In genomic region chr5:111509014-111509561, GRCm38 (mm10) we compare ENCODE assay signal across 8 mouse cellular contexts.
DNase-seq lines count a peak whose midpoint lies in the region; ATAC-seq and TF ChIP-seq lines count a peak whose summit lies in the region.

No protein-coding gene starts in this region.

- H3K4me3 ChIP-seq in forebrain, postnatal 0 days (ENCODE audit: low read depth, low read length) = no peak overlapping the region
- H3K4me3 ChIP-seq in intestine, embryonic 16.5 days (ENCODE audit: low read length) = peak overlapping the region; percentile 37
- H3K4me3 ChIP-seq in neural tube, embryonic 13.5 days = no peak overlapping the region; the same call in 1 of the 2 replicates

- no peaks in the 10 kb centered on the region for H3K27me3 ChIP-seq in forebrain, postnatal 0 days (ENCODE audit: insufficient read depth, low read length)
- H3K27me3 ChIP-seq in intestine, embryonic 16.5 days (replicated peaks; ENCODE audit: control insufficient read depth, insufficient read depth, low read length) = no peaks in the 10 kb centered on the region
- H3K27me3 ChIP-seq in neural tube, embryonic 13.5 days = peaks cover 35% of the 10 kb centered on the region

- peak overlapping the region; percentile 31 for H3K4me2 ChIP-seq in forebrain, postnatal 0 days (ENCODE audit: low read depth)
- peak overlapping the region; percentile 60 for H3K4me2 ChIP-seq in intestine, embryonic 16.5 days (ENCODE audit: low read depth, low read length)
- peak overlapping the region; percentile 37 for H3K4me2 ChIP-seq in neural tube, embryonic 13.5 days

- peak; percentile 32; the same call in 1 of the 2 replicates for ATAC-seq in forebrain, postnatal 0 days
- ATAC-seq in intestine, embryonic 16.5 days = peak; percentile 76
- ATAC-seq in neural tube, embryonic 13.5 days (ENCODE audit: low read depth) = peak; percentile 36; the same call in 1 of the 2 replicates

- no peaks in the 10 kb centered on the region for H3K9me3 ChIP-seq in forebrain, postnatal 0 days (ENCODE audit: low read length)
- no peaks in the 10 kb centered on the region for H3K9me3 ChIP-seq in intestine, embryonic 16.5 days (ENCODE audit: control insufficient read depth, low read length)
- H3K9me3 ChIP-seq in neural tube, embryonic 13.5 days = no peaks in the 10 kb centered on the region

- H3K9ac ChIP-seq in forebrain, postnatal 0 days = no peak overlapping the region
- peak overlapping the region; percentile 50 for H3K9ac ChIP-seq in intestine, embryonic 16.5 days (ENCODE audit: low read depth, low read length)
- no peak overlapping the region for H3K9ac ChIP-seq in neural tube, embryonic 13.5 days

- TF ChIP-seq CTCF in forebrain, postnatal 0 days (IDR thresholded peaks at IDR 0.05; ENCODE audit: low read depth) = no peak

- peaks cover 11% of the 10 kb centered on the region; the same call in 1 of the 2 replicates for H3K4me1 ChIP-seq in forebrain, postnatal 0 days (ENCODE audit: insufficient read depth)
- peaks cover 30% of the 10 kb centered on the region for H3K4me1 ChIP-seq in intestine, embryonic 16.5 days (ENCODE audit: control insufficient read depth, insufficient read depth, low read length)
- peaks cover 61% of the 10 kb centered on the region for H3K4me1 ChIP-seq in neural tube, embryonic 13.5 days (replicated peaks)

- intact Hi-C loops in left cerebral cortex, postnatal 36 days (cut with DNase I) = no loop called here

- 7% methylated on average over 20 of the region's 21 CpGs for WGBS in forebrain, postnatal 0 days
- WGBS in intestine, embryonic 16.5 days = 3% methylated on average over 19 of the region's 21 CpGs
- WGBS in neural tube, embryonic 13.5 days = 2% methylated on average over 21 of the region's 21 CpGs

- no peaks in the 10 kb centered on the region for H3K36me3 ChIP-seq in forebrain, postnatal 0 days (ENCODE audit: insufficient read depth)
- H3K36me3 ChIP-seq in intestine, embryonic 16.5 days (ENCODE audit: control insufficient read depth, insufficient read depth, low read length) = no peaks in the 10 kb centered on the region
- H3K36me3 ChIP-seq in neural tube, embryonic 13.5 days = no peaks in the 10 kb centered on the region

- H3K27ac ChIP-seq in forebrain, postnatal 0 days (ENCODE audit: low read depth, low read length) = no peak overlapping the region
- peak overlapping the region; percentile 49 for H3K27ac ChIP-seq in intestine, embryonic 16.5 days (ENCODE audit: low read length)
- H3K27ac ChIP-seq in neural tube, embryonic 13.5 days (replicated peaks) = peak overlapping the region; percentile 52

- peak; percentile 59 for DNase-seq in testis, postnatal 10 days (ENCODE audit: low spot score)
- DNase-seq in testis, postnatal 14 days (ENCODE audit: low spot score) = no peak
- DNase-seq in forebrain, postnatal 0 days = peak; percentile 48
- DNase-seq in lung, adult 18-20 months = peak; percentile 74 to 75
- no peak for DNase-seq in layer of hippocampus, adult 8-10 months (ENCODE audit: low spot score in 2 of 2)
- DNase-seq in left cerebral cortex, postnatal 36 days (ENCODE audit: low spot score in 2 of 2) = no peak

Comparison
In these comparisons a context has a peak if more than half of its experiments do, and no peak if none do; other contexts are left out.
1. DNase-seq: peak in testis, postnatal 10 days (single experiment), forebrain, postnatal 0 days (single experiment) and lung, adult 18-20 months (2 of 2); none in testis, postnatal 14 days (single experiment), layer of hippocampus, adult 8-10 months (0 of 2) and left cerebral cortex, postnatal 36 days (0 of 2).
2. Peak in every context shown above with its lines, with median percentiles within 50 percentile points of each other: ATAC-seq and H3K4me2 ChIP-seq.